Mouse (Mus musculus) cerebral cortex, adult 2 months (tissue): ENCODE data around the gene Sirt4.

Experiments used
- WGBS: fragments of 180-500 bp; shearing (Covaris S2); methylation state at CpG from one replicate; pipeline ENCODE4 v1.1.7; 2018; 5-methylcytosine and 5-hydroxymethylcytosine counted together

Gene Sirt4

DNA sequence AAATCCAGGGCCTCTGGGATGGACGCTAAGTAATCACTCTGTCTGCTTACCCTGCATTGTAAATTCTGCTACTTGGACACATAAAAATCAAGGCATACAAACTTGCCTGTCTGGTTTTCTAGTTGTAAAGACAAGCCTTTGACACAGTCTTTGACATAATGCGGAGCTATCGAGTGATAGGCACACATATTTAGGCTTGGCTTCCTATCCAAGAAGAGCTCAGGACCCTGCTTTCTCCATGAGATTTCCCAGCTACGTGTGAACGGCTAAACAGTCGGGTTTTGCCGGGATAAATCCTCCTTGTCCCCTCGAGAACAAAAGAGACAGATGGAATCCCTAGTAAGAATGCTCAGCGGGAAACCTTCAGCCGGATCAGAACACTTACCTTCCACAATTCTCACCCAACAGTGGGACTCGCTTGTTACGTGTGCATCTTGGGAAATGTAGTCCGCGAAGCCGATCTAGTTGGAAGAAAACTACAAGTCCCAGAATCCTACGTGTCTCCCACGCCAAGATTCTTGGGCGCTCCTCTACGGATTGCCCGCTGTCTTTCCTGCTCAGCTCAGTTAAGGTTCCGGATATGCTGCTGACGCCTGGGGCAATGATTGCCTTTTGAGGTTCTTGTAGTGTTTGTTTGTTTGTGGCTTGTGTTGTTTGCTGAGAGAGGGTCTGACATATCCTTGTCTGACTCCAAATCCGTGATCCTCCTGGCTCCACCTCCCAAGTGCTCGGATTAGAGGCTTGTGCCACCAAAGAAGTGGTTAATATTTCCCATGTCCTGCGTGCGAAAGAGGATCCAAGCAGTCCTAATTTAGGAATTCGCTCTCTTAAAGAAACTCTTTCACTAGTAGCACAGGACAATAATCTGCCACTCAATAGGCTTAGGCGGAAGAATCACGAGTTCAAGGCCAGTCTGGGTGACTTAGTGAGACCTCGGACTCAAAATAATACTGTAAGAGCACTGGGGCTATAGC is at the start of gene Sirt4:
Gene Sirt4, minus strand, starts transcription at position 779 of the 974 bp plus-strand sequence.
- 3% methylated on average over 30 of the region's 30 CpGs for WGBS

GRCm38 (mm10) chr5:115531671-115532270 is 47.2 kb upstream of the Sirt4 start:
- 30% methylated on average over 18 of the region's 18 CpGs for WGBS

DNA sequence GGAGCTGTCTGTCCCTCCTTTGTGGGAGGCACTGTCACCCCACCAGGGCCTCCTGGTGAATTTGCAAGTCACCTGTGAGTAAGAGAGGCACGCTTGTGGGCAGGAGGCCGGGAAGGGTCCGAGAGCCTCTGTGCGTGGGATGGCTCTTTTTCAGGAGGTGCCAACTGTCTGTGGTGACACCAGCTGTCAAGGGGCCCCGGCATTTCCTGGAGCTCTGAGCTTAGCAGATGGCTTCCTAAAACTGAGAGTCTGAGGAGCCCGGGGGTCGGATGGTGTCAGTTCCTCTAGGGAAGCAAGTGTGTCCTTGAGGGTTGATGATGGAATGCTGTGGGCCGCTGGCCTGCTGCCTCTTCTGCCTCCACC is 45.9 kb upstream of the Sirt4 start:
- 36% methylated on average over 8 of the region's 8 CpGs for WGBS

DNA sequence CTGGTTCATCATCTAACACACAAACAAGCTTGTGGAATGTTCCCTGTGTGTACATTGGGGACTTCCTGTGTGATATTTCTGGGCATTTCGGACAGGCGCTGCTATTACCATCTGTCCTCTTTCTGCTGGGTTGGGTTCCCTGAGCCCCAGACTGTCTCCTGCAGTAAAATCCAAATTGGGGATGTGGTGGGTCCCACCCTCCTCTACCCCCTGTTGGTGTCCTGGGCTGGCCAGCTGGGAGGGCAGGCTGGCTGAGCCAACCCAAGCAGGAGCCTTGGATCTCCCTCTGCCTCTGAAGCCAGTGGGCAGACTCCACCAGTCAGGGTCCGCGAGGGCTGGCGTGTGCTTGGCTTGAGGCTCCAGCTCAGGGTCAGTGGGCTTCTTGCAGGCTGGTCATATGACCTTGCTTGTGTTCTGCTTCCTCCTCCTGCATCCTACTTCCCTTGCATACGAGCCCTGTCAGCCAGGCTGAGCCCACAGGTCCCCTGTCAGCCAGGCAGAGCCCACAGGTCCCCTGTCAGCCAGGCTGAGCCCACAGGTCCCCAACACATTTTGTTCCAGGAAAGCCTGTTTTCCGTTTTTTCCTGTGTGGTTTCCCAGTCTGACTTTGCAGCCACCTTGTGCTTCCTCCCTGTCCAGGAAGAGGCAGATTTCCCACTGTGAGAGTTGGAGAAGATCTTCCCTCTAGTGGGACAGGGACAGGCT is 45.4 kb upstream of the Sirt4 start:
- 52% methylated on average over 7 of the region's 7 CpGs for WGBS

DNA sequence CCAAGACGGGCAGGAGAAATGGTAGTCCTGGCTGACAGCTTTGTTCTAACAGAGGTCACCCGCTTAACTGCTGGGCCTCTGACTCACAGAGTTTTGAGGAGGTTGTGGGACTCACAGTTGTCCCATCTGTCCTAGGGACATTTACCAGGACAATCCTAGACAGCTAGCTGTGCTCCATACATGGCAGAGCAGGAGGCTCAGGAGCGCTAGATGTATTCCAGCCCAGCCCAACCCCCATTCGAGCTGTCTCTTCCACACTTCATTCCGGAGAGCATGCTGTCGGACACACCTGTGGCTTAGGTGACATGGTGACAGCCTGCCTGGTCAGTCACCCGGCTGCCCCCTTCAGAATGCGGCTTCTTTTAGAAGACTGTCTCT is 44.8 kb upstream of the Sirt4 start:
- WGBS: 69% methylated on average over 8 of the region's 8 CpGs

- WGBS: 90% methylated on average over 5 of the region's 5 CpGs
Observed at GRCm38 (mm10) chr5:115528128-115528527, 43.6 kb upstream of the Sirt4 start.

DNA sequence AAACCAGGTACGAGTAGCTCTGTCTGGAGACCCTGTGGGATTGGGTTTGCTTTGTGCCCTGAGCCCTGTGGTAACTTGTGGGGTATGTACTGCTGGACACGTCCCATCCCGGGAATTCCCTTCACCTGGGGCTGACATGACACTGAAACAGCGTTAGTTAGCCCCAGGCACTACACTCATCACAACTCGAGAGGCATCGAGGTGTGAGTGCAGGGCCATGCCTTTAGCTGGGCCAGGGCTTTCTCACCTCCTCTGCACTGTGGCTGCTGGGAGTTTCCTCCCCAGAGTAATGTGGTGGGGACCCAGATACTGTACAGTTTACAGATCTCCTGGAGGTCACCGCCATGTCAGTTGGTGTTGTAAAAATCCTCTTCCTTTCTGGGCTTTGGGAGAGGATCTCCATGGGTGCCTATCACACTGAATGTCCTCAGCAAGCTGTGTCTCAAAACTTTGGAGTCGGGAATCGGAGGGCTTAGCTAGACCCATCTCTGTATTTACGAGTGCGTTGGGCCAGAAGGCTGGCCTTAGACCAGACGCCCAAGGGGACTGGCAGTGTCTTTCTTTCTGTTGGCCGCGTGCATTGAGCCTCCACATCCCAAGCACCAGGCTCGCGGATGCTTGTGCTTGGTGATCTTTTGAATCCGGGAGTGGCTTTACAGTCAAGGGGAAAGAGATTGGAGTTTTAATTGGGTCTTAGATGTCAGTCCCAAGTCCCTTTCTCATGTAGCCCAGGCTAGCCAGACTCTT is 42.1 kb upstream of the Sirt4 start:
- WGBS: 88% methylated on average over 17 of the region's 17 CpGs

DNA sequence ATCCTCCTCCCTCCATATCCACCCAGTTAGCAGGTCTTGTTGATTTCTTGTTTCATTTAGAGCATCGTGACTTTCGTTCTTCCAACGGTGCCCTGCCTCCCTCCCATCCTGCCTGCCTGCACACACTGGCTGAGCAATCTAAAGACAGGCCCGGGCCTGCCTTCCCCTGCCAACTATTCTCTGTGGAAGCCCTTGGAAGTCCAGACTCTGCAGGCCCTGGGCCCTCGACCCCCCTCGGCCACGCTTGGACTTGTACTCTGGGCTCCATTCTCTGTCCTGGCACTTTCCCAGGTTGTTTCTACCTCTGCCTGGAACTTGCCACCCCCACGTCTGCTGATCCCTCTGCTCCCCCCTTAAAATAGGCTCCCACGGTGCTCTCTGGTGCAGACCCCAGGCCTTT is 41.4 kb upstream of the Sirt4 start:
- WGBS: 74% methylated on average over 9 of the region's 9 CpGs

DNA sequence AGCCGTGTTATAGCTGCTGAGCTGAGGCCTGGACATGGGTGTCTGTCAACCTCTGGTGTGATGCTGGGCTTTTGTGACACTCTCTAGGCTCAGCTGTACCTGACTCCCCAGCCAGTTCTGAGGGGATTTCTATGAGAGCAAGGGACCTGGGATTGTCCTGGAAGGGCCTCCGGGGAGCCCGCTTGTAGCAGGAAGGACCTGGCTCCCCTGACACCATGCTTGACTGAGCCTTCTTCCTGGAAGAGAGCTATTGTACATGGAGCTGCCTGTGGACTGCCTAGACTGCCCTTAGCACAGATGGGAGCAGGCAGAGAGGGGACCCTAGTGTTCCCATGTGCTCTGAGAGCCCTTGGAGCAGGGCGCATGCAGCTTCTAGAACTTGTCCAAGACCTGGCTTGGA is 40.9 kb upstream of the Sirt4 start:
- 84% methylated on average over 4 of the region's 4 CpGs for WGBS

GRCm38 (mm10) chr5:115524471-115524870 is 39.9 kb upstream of the Sirt4 start:
- 76% methylated on average over 12 of the region's 12 CpGs for WGBS

DNA sequence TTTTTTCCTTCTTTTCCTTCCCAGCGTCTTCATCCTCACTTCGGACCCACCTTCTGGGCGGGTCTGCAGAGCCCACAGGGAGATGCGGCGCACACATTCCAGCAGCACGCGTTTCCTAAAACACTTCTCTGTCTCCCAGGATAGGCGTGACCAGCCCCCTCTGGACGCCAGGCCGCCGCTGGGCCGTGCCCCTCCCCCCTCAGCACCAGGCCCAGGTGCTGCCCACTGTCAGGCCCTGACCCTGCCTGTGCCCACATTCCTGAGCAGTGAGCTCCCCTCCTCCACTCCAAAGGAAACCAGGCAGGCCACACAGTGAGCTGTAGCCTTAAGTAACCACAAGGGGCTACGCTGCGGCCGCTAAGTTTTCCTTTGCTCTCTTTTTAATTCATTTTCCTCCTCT is 39.4 kb upstream of the Sirt4 start:
- WGBS: 56% methylated on average over 15 of the region's 15 CpGs

DNA sequence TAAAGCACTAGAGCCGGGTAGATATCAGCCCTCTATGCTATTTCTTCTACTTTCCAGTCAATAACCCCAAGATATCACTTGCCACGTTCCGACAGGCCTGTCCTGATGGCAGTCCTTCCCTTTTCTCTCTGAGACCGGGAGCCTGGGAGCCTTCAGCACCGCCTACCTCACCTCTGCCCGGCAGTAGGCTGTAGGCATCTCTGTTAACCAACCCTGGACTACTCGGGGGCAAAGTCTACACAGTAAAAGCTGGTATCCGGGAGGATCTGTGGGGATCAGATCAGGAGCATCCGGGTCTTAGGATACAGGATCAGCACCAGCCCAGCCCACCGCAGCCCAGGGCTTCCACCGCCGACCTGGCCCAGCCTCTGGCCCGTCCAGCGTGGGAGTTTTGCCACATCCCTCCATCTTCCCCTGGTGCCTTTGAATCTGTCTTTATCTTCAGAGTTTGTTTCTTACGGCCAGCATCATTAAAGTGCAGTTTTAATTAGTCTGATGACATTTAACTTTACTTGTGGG is 38.5 kb upstream of the Sirt4 start:
- 78% methylated on average over 15 of the region's 15 CpGs for WGBS

DNA sequence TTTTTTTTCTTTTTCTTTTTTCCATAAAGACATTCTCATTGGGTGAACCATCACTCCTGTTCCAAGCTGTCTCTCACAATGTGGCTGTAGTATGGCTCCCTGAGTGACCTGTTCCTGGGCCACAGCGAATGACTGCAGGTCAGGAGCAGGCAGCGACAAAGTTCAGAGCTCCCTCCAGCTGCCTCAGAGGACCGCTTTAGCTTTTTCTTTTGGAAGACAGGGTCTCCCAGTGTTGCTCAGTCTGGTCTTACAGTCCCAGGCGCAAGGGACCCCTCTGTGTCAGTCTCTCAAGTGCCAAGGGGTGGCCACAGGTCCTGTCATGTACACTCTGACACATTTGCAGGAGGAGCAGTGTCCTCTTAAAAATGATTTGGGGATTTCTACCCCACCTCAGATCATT is 38.0 kb upstream of the Sirt4 start:
- WGBS: 87% methylated on average over 4 of the region's 4 CpGs

- 71% methylated on average over 21 of the region's 21 CpGs for WGBS
Observed at GRCm38 (mm10) chr5:115521553-115522461, 37.3 kb upstream of the Sirt4 start.

DNA sequence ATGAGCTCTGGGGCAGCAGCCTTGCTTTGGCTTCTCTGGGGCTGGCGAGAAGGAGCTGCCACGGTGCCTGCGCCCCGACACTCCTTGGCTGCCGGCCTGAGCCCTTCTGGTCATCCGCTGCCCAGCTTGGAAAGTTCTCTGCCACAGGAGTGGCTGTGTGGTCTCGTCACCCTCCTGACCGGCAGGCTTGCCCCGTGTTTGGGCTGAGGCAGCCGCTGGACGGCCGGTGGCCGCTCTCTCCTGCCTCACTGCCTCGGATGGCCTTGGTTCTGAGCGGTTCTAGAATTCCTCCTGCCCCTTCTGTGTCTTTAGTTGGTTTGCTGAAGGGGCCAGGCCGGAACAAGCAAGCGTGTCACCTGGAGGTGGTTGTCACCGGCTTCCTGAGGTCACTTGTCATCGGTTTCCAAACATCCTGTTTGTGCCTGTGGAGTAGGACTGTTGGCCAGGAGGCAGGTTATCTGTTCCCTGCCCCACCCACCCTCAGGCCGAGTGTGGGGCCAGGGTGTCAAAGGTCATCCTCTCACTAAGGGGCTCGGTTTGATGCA is 35.9 kb upstream of the Sirt4 start:
- WGBS: 67% methylated on average over 21 of the region's 21 CpGs

GRCm38 (mm10) chr5:115518214-115518613 is 33.7 kb upstream of the Sirt4 start:
- 99% methylated on average over 7 of the region's 8 CpGs for WGBS

GRCm38 (mm10) chr5:115517501-115517900 is 33.0 kb upstream of the Sirt4 start:
- WGBS: 94% methylated on average over 9 of the region's 9 CpGs

DNA sequence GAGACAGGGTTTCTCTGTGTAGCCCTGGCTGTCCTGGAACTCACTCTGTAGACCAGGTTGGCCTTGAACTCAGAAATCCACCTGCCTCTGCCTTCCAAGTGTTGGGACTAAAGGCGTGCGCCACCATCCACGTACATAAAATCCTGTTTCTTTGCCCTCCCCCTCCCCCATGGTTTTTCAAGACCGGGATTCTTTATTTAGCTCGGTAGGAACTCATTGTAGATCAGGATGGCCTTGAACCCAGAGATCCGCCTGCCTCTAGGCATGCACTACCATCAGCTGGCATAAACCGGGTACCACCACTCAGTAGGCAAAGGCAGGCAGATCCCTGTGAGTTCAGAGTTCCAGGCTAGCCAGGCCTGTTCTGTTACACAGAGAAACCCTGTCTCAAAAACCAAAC is 32.4 kb upstream of the Sirt4 start:
- WGBS: 80% methylated on average over 7 of the region's 7 CpGs

DNA sequence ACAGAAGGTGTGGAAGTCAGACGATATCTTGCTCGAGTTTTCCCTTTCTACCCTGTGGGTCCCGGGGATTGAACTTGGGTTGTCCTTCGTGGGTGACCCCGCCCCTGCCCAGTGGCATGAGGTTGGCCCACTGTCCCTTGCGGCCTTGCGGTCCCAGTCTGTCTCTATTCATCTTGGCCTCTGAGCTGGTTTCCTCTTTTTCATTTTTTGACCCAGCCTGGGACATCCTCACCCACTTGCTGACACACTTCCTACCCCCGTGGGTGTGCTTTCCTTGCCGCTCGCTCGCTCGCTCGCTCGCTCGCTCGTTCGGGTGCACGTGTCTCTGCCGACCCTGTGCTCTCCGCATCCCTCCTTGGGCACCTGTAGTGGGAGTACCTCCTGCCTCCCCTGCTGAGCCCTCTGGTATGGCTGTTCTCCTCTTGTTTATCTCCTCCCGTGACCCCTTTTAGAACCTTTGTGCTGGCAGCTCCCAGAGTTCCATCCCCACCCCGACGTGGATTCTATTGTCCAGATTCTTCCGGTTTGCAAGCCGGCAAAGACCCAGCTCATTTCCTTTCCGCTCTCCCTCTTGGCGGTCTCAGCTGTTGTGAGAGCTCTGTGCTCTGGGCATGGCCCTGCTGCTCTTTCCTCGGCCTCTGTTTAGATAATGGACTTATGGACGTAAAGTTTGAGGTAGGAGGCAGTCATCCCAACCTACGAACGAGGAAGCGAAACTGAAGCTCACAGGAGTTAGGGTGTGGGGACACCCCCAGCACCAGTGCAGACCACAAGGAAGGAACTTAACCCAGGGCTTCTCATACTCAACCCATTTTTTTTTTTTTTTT is 31.8 kb upstream of the Sirt4 start:
- WGBS: 75% methylated on average over 32 of the region's 32 CpGs
